Mouse (Mus musculus) cerebellum, adult 8-10 months (tissue): Measurements from ENCODE around the gene Dgke.
"Not testable (repeated sequence)": the region's sequence is repeated elsewhere in the genome, so short reads cannot be mapped to it uniquely, and the experiment has no call there.

ENCODE experiments used
- DNase-seq: peaks from one replicate; pipeline ENCODE4 v3.0.0; 2022

Dgke gene

GRCm38 (mm10) chr11:89066750-89067149, at the start of gene Dgke:
Gene Dgke (minus strand): TSS chr11:89066850.
- DNase-seq: no peak

DNA sequence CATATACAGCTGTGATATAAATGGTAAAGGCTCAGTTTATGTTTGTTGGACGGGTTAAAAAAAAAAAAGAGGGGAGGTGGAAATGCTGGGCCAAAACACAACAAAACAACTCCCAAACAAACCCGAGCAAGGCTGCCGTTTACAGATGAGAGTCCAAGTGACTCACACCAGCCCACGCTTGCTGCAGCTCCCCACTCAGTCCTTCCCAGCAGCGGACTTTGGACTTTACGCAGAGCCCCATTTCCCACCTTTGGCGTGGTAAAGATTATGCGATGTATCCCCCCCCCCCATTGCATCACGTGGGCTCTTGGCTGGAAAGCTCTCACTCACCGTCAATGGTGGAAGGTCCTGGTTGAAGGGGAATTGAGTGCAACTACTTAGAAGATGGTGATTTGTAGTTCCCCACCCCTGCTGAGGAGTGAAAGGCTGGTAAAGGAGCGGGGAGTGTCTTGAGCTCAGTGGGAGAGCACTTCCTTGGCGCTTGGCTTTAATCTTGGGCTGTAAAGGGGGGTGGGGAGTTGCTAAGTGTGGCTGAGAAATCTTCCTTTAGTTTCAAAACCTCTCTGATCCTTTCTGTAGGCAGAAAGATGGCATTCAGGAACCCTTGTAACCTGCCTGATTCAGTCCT, 40.6 kb upstream of the Dgke start:
- DNase-seq: no peak

DNA sequence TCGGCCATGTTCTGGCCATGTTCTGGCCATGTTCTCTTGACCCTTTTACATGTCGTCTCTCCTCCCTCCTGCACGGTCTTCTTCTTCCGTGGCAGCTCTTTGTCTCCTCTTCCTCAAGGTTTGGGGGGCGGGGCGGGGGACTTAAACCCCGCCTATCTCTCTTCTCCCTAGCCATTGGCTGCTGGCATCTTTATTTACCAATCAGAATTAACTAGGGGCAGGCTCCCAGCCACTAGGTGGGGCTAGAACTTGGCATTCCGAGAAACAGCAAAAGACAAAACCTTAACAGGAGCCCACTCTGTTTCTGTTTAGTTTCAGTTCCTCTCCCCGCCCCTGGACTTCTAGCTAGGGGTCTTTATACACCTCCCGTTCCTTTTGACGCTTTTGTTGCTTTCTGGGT, 39.2 kb upstream of the Dgke start:
- no peak for DNase-seq

GRCm38 (mm10) chr11:89105211-89105610, 38.6 kb upstream of the Dgke start:
- no peak for DNase-seq

DNA sequence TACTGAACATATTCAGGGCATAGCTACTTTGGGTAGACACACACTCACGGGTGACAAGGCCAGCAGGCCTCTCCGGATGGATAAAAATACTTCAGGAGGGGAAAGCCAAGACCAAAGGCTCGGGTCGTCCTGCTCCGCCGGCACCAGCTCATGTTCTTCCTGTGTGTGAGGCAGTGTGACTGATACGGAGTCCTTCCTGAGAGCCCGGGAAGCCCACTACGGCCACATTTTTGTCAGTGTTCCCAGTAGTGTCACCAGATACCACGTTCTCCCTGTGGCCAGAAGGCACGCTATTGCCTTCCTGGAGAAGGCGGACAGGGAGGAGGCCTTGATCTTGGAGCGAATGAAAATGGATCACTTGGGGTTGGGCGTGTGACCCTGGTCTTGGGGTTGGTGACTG, 36.5 kb upstream of the Dgke start:
- DNase-seq: no peak

GRCm38 (mm10) chr11:89100826-89101321, 34.2 kb upstream of the Dgke start:
- peak; percentile 18 for DNase-seq

- peak; percentile 84 for DNase-seq
These were observed 33.8 kb upstream of the Dgke start for GRCm38 (mm10) chr11:89100403-89100802.

DNA sequence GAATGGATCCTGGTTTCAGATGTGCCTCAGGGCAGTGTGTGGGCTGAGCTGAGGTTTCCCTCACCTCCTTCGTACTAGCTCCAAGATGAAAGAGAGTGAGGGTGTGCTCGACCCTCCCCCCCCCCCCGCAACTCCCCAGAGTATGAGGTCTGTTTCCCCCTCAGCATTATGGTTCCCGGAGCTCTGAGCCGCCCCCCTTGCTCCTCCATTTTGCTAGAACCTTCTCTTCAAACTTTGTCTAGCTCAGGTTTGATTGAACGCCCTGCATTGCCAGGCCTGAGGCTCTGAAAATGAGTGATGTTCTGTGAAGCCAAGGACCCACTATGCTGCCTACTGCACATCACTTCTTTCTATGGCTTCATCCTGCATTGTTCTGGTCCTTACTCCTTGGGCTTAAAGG, 32.3 kb upstream of the Dgke start:
- DNase-seq: no peak

DNA sequence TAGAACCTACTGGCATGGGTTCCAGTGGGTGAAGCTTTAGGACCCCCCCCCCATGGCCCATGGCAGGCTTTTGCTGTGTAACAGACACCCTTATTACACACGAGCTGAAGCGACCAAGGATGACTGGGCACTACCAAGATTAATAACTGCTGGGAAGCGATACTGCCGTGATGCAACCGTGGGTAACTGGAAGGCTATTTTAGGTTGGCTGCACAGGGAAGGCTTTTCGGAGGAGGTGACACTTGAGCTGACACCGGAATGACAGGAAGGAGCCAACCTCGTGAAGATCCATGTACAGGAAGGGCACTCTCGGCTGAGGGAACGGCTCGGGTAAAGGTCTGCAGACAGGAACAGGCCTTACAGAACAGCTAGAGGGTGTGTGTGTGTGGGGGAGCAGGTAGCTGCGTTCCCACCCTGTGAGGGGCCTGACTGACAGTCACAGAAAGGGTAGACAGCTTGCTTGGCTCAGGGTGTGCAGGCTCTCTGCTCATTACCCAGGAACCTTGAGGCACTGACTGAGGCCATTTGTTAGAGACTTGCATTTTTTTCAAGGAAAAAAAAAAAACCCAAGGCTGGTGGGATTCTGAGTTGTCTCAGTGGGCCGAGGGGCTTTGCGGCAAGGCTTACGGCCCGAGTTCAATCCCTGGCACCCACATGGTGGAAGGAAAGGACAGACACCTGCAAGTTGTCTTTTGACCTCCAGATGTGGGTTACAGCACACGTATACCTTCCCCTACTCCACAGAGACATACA, 31.6 kb upstream of the Dgke start:
- DNase-seq: no peak

GRCm38 (mm10) chr11:89097292-89097691, 30.6 kb upstream of the Dgke start:
- DNase-seq: not testable (repeated sequence)

DNA sequence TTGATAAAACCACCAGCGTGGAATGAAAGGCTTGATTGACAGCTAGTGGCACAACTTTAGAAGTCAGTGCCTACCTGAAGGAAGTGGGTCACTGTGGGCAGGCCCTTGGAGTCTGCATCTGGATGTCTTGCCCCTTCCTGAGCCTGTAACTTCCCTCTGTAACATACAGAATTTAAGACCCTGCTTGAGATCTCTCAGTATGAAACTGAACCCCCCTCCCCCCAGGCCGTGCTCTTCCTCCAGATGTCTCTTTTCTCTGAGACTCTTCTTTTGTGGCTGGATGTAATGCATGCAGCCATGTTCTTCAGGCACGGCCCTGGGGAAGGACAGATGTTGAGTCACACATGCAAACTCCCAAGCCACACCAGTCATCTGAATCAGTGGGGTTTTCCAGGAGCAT, 28.7 kb upstream of the Dgke start:
- DNase-seq: no peak

DNA sequence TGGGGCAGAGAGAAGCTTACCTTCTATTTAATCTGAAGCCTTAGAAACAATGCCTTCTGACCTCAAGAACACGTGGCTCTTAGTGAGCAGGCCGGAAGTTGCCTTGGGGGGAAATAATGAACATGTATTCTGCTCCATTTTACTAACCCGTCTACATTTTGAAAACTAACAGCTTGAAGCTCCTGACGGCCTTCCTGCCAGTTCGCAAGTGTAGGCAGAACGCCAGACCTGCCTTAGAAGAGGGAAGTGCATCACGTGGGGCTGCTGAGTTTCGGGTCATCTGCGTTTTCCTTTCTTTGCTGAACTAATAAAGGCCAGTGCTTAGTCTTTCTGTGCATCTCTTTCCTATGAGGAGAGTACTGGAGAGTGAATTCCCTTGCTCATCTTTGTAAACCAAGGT, 26.1 kb upstream of the Dgke start:
- no peak for DNase-seq

DNA sequence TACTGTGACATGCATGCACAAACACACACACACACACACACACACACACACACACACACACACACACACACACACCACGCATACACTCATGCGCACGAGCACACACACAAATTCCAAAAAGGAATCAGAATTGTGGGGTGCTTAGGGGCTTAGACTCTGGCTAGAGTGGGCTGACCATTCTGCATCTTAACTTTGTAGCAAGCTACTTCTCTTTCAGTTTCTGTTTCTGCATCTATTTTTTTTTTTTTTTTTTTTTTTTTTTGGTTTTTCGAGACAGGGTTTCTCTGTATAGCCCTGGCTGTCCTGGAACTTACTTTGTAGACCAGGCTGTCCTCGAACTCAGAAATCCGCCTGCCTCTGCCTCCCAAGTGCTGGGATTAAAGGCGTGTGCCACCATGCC, 23.7 kb upstream of the Dgke start:
- not testable (repeated sequence) for DNase-seq

DNA sequence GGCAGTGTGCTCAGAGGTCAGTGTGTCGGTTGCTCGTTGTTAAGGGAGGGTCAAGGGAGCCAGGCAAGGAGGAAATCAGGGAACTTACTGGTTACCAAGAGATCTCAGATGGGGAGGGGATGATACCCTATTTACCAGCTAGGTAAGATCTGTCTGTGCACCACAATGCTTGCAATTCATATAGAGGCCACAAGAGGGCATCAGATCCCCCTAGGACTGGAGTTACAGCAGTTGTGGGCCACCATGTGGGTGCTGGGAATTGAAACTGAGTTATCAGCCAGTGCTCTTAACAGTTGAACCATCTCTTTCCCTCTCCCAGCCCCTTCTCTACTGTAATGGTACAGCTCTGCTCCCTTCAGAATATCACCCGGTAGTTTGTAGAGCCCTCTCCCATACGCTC, 22.1 kb upstream of the Dgke start:
- no peak for DNase-seq

DNA sequence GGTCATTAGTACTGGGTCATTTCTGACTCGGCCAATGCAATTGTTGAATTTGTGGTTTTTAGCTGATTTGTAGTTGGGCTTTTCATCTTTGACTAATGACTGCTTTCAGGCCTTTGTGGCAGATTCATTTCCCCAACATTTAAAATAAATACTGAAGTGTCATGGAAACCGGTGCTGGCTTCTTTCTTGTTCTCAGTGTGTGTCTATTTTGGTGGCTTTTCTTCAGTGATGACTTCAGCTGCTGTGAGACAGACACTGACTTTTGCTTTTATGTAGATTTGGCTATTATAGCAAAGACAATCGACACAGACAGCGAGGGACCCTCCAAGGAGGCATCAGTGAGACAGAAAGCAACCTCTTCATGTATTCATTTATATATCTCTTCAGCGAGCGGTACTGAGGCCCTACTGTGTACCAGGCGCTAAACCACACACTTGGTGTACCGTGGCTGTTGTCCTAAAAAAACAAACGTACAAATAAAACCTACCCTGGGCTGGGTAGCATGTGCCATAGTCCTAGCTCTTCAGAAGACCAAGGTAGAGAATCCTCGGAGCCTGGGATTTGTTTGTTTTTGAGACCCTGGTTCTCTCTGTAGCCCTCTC, 19.7 kb upstream of the Dgke start:
- no peak for DNase-seq

DNA sequence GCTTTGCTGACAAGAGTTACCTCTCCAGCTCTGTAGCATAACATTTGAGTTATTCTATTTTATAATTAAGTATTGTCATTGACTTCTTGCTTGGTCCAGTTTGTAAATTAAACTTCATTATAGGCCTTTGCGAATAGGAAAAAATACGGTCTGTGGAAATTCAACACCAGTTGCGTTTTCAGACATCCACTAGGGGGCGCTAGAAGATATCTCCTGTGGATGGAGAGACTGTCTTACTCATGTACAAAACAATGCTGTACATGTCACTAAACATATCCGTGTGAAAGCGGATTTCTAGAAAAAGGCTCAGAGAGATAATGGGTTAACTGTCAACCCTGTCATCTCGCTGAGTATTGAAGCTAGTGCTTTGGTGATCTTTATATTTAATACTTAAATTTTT, 18.0 kb upstream of the Dgke start:
- DNase-seq: peak; percentile 38

DNA sequence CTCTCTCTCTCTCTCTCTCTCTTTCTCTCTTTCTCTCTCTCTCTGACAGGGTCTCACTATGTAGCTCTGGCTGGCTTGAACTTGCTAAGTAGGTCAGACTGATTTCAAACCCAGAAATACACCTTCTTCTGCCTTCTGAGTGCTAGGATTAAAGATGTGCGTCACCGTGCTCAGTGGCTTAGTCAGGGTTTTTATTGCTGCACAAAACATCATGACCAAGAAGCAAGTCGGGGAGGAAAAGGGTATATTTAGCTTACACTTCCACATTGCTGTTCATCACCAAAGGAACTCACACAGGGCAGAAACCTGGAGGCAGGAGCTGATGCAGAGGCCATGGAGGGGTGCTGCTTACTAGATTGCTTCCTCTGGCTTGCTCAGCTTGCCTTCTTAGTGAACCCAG, 16.0 kb upstream of the Dgke start:
- DNase-seq: not testable (repeated sequence)

GRCm38 (mm10) chr11:89081906-89082305, 15.3 kb upstream of the Dgke start:
- not testable (repeated sequence) for DNase-seq

GRCm38 (mm10) chr11:89078996-89079680, 12.5 kb upstream of the Dgke start:
- DNase-seq: peak; percentile 89

- DNase-seq: no peak
These were observed 11.7 kb upstream of the Dgke start for GRCm38 (mm10) chr11:89078305-89078704.

DNA sequence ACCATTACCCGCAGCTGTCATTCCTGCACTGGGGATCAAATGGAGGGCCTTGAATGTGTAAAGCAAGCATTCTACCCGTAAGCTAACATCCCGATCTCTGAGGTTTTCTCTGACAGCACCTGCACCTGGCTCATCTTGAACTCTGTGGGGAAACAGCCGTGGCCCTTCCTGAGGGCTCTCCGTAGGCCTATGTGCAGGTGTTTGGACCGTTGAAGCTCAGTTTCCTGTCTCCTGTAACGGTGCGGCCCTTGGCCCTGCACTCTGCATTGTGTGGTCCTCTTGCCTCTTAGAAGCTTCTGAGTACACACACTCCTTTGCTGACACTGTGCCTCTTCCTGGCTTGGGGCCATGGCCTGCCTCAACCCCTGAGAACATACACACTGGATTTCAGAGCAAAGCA, 11.0 kb upstream of the Dgke start:
- no peak for DNase-seq

DNA sequence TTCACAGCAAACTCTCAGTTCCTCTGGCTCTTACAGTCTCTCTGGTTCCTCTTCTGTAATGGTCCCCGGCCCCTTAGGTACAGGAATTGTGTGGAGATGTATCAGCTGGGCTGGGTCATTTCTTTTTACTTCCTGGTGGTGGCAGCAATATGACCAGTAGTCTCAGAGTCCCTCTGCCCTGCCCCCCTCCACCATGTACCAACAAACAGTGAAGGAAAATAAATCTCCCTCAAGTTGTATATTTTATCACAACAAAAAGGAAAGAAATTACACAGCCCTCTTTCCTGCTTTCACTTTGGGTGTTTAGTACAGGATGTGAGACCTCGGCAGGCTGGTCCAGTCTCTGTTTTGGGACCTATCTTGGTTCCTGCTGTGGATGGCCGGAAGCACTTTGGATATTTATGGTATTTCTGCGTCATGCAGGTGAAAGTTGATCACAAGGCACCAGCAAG, 9.7 kb upstream of the Dgke start:
- no peak for DNase-seq

DNA sequence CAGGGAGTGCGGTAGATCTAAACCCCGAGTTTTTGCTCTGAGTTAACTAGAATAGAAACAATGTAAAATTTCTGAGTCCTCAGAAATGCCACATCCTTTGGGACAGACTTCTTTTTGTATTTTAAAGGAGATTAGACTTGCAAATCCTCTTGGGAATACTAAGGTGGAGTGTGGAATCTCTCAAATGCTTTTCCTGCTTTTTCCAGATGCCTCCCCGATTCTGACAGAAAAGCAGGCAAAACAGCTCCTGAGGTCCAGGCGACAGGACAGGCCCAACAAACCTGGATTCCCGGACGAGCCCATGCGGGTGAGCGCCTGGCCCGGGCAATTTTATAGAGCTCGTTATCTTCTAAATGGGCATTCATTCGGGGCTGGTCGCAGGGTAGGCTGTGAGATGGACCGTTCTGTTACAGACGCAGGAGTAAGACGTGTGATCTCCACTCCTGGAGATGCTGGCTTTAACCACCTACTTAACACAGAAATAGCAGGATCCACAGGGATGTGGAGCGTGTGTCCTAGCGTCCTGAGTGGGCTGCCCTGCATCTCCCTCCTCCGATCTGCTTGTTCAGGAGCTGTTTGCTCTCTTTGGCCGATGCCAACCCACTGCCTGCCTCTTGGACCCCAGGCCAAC, 8.2 kb upstream of the Dgke start:
- DNase-seq: no peak
